Mouse (Mus musculus): ENCODE measurements around the gene Dydc1. TPM values are rescaled to one million over a fixed set of nuclear protein-coding genes. Genes with fewer than 3 reads are reported as not detected.
"Not testable (repeated sequence)": the region's sequence is repeated elsewhere in the genome, so short reads cannot be mapped to it uniquely, and the experiment has no call there.

Dydc1 gene
- polyA plus RNA-seq, 1 experiment from 2014 or later = not detected

DNA sequence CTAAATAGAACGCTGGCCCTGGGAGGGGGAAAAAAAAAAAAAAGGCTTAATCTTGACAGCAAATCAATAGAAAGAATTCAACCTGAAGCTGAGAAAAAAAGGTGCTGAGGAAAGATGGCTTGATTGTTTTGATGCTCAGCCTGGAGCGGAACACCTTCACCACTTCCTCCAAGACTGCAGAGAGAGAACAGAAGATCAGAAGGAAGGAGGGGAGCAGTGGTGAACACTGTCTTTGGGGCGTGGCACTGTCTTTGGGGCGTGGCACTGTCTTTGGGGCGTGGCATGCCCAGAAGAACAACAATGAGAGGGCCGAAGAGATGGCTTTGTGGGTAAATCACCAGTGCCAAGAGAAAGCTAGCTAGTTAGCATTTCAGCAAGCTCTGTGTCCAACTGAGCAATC, 22.2 kb upstream of the Dydc1 start:
- Histone ChIP-seq H3K4me1 (ENCODE audit: control insufficient read depth, insufficient read depth, low read length) (no peaks in the 10 kb centered on the region), H3K27ac (ENCODE audit: low read depth, low read length) (no peak overlapping the region), H3K27me3 (ENCODE audit: control insufficient read depth, insufficient read depth, low read length) (no peaks in the 10 kb centered on the region), H3K9me3 (ENCODE audit: control insufficient read depth, low read length) (no peaks in the 10 kb centered on the region), H3K36me3 (ENCODE audit: control insufficient read depth, insufficient read depth, low read length) (no peaks in the 10 kb centered on the region), H3K4me3 (ENCODE audit: low read depth, low read length) (no peak overlapping the region), H3K9ac (ENCODE audit: low read length) (no peak overlapping the region), H3K4me2 (ENCODE audit: low read depth) (no peak overlapping the region)
- WGBS = 75% methylated on average over 6 of the region's 6 CpGs
- DNase-seq (ENCODE audit: low spot score) = no peak
- no peak for ATAC-seq (ENCODE audit: insufficient read depth, low FRiP score, low TSS enrichment)

- H3K27me3 ChIP-seq (ENCODE audit: control insufficient read depth, insufficient read depth, low read length) = no peaks in the 10 kb centered on the region
- H3K4me1 ChIP-seq (ENCODE audit: control insufficient read depth, insufficient read depth, low read length) = no peaks in the 10 kb centered on the region
- no peak overlapping the region for H3K4me3 ChIP-seq (ENCODE audit: low read depth, low read length)
- DNase-seq (ENCODE audit: low spot score) = no peak
- WGBS = 82% methylated on average over 5 of the region's 5 CpGs
- H3K4me2 ChIP-seq (ENCODE audit: low read depth) = no peak overlapping the region
- no peaks in the 10 kb centered on the region for H3K36me3 ChIP-seq (ENCODE audit: control insufficient read depth, insufficient read depth, low read length)
- ATAC-seq (ENCODE audit: insufficient read depth, low FRiP score, low TSS enrichment) = no peak
- no peaks in the 10 kb centered on the region for H3K9me3 ChIP-seq (ENCODE audit: control insufficient read depth, low read length)
- H3K27ac ChIP-seq (ENCODE audit: low read depth, low read length) = no peak overlapping the region
- no peak overlapping the region for H3K9ac ChIP-seq (ENCODE audit: low read length)
Observed at GRCm38 (mm10) chr14:41052481-41052880, 20.2 kb upstream of the Dydc1 start.

- WGBS = 78% methylated on average over 3 of the region's 4 CpGs
- H3K4me1 ChIP-seq (ENCODE audit: control insufficient read depth, insufficient read depth, low read length); H3K9me3 ChIP-seq (ENCODE audit: control insufficient read depth, low read length); DNase-seq (ENCODE audit: low spot score); H3K27me3 ChIP-seq (ENCODE audit: control insufficient read depth, insufficient read depth, low read length); H3K4me2 ChIP-seq (ENCODE audit: low read depth); H3K9ac ChIP-seq (ENCODE audit: low read length); H3K27ac ChIP-seq (ENCODE audit: low read depth, low read length); H3K4me3 ChIP-seq (ENCODE audit: low read depth, low read length); ATAC-seq (ENCODE audit: insufficient read depth, low FRiP score, low TSS enrichment); H3K36me3 ChIP-seq (ENCODE audit: control insufficient read depth, insufficient read depth, low read length): not testable (repeated sequence)
Observed at GRCm38 (mm10) chr14:41053190-41053589, 19.5 kb upstream of the Dydc1 start.

- H3K4me2 ChIP-seq (ENCODE audit: low read depth) = no peak overlapping the region
- no peaks in the 10 kb centered on the region for H3K27me3 ChIP-seq (ENCODE audit: control insufficient read depth, insufficient read depth, low read length)
- WGBS = 37% methylated on average over 1 of the region's 2 CpGs
- no peak overlapping the region for H3K4me3 ChIP-seq (ENCODE audit: low read depth, low read length)
- no peaks in the 10 kb centered on the region for H3K4me1 ChIP-seq (ENCODE audit: control insufficient read depth, insufficient read depth, low read length)
- no peaks in the 10 kb centered on the region for H3K36me3 ChIP-seq (ENCODE audit: control insufficient read depth, insufficient read depth, low read length)
- ATAC-seq (ENCODE audit: insufficient read depth, low FRiP score, low TSS enrichment) (no peak), DNase-seq (ENCODE audit: low spot score) (no peak)
- H3K9ac ChIP-seq (ENCODE audit: low read length) = no peak overlapping the region
- H3K9me3 ChIP-seq (ENCODE audit: control insufficient read depth, low read length) = no peaks in the 10 kb centered on the region
- H3K27ac ChIP-seq (ENCODE audit: low read depth, low read length) = no peak overlapping the region
Observed at GRCm38 (mm10) chr14:41065168-41065567, 7.5 kb upstream of the Dydc1 start.

DNA sequence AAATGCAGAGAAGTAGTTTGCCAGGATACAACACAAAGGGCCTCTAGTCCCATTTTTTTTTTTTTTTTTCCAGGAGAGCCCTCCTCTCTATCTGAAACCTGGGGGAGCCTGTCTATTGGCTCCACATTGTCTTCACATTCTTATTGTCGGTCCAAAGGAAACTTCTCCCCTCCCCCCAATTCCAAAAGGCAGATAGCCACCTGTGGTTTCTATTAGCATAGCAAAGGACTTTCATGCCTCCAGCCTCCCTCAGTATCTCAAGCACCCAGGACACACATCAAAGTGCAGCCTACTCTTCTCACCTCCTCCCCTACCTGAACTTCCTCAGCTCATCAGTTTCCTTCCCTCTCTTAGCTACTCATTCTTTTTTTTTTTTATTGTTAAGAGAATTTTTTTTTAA, 6.3 kb upstream of the Dydc1 start:
- 5% methylated on average over 1 of the region's 1 CpGs for WGBS
- ATAC-seq (ENCODE audit: insufficient read depth, low FRiP score, low TSS enrichment) (no peak), DNase-seq (ENCODE audit: low spot score) (no peak)
- Histone ChIP-seq H3K27ac (ENCODE audit: low read depth, low read length) (no peak overlapping the region), H3K4me3 (ENCODE audit: low read depth, low read length) (no peak overlapping the region), H3K9me3 (ENCODE audit: control insufficient read depth, low read length) (no peaks in the 10 kb centered on the region), H3K27me3 (ENCODE audit: control insufficient read depth, insufficient read depth, low read length) (no peaks in the 10 kb centered on the region), H3K36me3 (ENCODE audit: control insufficient read depth, insufficient read depth, low read length) (no peaks in the 10 kb centered on the region), H3K9ac (ENCODE audit: low read length) (no peak overlapping the region), H3K4me1 (ENCODE audit: control insufficient read depth, insufficient read depth, low read length) (no peaks in the 10 kb centered on the region), H3K4me2 (ENCODE audit: low read depth) (no peak overlapping the region)

DNA sequence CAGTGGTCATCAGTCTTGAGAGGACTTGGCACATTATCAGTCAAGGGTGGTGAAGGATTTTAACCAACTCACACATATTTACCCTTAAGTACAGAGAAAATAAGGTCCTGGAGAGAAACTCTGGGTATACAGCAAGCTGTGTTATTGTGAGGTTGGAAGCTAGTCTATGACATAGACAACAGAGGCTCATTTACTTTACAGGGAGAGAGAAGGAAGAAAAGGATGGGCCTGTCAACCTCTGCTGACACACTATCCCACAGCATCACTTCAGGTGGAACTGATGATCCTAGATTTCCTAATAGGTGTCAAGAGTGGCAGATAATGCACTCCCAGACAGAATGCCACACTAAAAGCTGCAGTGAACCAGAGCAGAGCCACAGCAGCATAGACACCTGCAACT, 3.6 kb upstream of the Dydc1 start, which contains the start of gene Dydc2:
Gene Dydc2 (minus strand): TSS at position 101 of the 400 bp plus-strand sequence.
- H3K9ac ChIP-seq (ENCODE audit: low read length) = no peak within 1 kb of the TSS
- H3K4me2 ChIP-seq (ENCODE audit: low read depth) = no peak within 1 kb of the TSS
- H3K36me3 ChIP-seq (ENCODE audit: control insufficient read depth, insufficient read depth, low read length) = no peaks in the 10 kb centered on the region
- H3K27ac ChIP-seq (ENCODE audit: low read depth, low read length) = no peak within 1 kb of the TSS
- H3K9me3 ChIP-seq (ENCODE audit: control insufficient read depth, low read length) = no peaks in the 10 kb centered on the region
- ATAC-seq (ENCODE audit: insufficient read depth, low FRiP score, low TSS enrichment) (no peak), DNase-seq (ENCODE audit: low spot score) (no peak)
- H3K4me3 ChIP-seq (ENCODE audit: low read depth, low read length) = no peak within 1 kb of the TSS
- H3K27me3 ChIP-seq (ENCODE audit: control insufficient read depth, insufficient read depth, low read length) = no peaks in the 10 kb centered on the region
- no peaks in the 10 kb centered on the region for H3K4me1 ChIP-seq (ENCODE audit: control insufficient read depth, insufficient read depth, low read length)

DNA sequence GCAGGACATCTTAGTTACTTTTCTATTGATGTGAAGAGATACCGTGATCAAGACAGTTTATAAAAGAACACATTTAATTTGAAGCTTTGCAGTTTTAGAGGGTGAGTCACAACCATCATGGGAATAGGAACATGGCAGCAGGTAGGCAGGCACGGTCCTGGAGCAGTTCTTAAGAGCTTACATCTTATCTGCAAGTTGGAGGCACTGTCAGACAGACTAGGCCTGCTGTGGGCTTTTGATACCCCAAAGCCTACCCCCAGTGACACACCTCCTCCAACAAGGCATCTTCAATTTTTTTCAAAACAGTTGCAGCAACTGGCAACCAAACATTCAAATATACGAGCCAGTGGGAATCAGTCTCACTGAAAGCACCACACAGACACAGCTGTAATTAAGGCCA, 2.4 kb upstream of the Dydc1 start:
- Histone ChIP-seq H3K4me1 (ENCODE audit: control insufficient read depth, insufficient read depth, low read length) (no peaks in the 10 kb centered on the region), H3K9ac (ENCODE audit: low read length) (no peak overlapping the region), H3K4me3 (ENCODE audit: low read depth, low read length) (no peak overlapping the region), H3K4me2 (ENCODE audit: low read depth) (no peak overlapping the region), H3K27ac (ENCODE audit: low read depth, low read length) (no peak overlapping the region), H3K36me3 (ENCODE audit: control insufficient read depth, insufficient read depth, low read length) (no peaks in the 10 kb centered on the region), H3K9me3 (ENCODE audit: control insufficient read depth, low read length) (no peaks in the 10 kb centered on the region), H3K27me3 (ENCODE audit: control insufficient read depth, insufficient read depth, low read length) (no peaks in the 10 kb centered on the region)
- DNase-seq (ENCODE audit: low spot score) (no peak), ATAC-seq (ENCODE audit: insufficient read depth, low FRiP score, low TSS enrichment) (no peak)
- 83% methylated on average over 3 of the region's 3 CpGs for WGBS

DNA sequence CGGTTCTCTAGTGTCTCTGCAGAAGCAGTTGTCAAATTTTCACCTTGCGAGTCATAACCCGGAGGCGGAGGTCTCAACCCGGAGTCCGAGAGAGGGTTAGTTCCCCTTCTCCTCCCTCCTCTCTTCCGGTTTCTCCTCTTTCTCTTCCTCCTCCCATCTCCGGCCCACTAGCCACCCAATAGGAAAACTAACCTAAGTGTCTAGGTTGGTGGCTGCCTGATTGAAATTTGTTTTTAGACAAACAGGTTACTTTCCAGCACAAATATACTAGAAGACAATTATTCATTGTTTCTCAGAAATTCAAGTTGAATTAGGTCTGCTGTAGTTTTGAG, 199 bp downstream of the Dydc1 start:
- peak overlapping the region; percentile 62 for H3K4me2 ChIP-seq (ENCODE audit: low read depth)
- WGBS = 4% methylated on average over 8 of the region's 8 CpGs
- H3K27me3 ChIP-seq (ENCODE audit: control insufficient read depth, insufficient read depth, low read length) = no peaks in the 10 kb centered on the region
- H3K9me3 ChIP-seq (ENCODE audit: control insufficient read depth, low read length) = no peaks in the 10 kb centered on the region
- DNase-seq (ENCODE audit: low spot score) = no peak
- H3K9ac ChIP-seq (ENCODE audit: low read length) = peak overlapping the region; percentile 22; the same call in 1 of the 2 replicates
- no peaks in the 10 kb centered on the region for H3K4me1 ChIP-seq (ENCODE audit: control insufficient read depth, insufficient read depth, low read length)
- no peak overlapping the region for H3K27ac ChIP-seq (ENCODE audit: low read depth, low read length)
- H3K4me3 ChIP-seq (ENCODE audit: low read depth, low read length) = peak overlapping the region; percentile 34
- ATAC-seq (ENCODE audit: insufficient read depth, low FRiP score, low TSS enrichment) = no peak; the same call in 1 of the 2 replicates
- H3K36me3 ChIP-seq (ENCODE audit: control insufficient read depth, insufficient read depth, low read length) = no peaks in the 10 kb centered on the region

DNA sequence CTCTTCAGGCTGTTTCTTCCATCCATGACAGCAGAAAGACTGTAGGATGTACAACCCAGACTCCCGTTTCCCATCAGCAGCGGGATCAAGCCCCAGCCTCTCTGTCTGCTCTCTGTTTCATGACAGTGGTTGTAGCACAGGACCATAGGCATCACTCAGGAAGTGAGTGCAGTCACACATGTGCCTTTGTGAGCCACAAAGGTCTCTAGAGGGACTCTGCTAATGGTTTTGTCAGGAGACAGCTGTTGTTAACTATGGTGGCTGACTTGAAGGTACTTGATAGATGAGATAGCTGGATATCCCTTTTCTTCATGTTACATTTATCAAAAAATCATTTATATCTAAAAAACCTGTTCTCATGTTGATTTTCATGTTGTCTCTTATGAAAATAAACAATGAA, 9.7 kb downstream of the Dydc1 start:
- H3K4me3 ChIP-seq (ENCODE audit: low read depth, low read length) = no peak overlapping the region
- no peak overlapping the region for H3K27ac ChIP-seq (ENCODE audit: low read depth, low read length)
- H3K27me3 ChIP-seq (ENCODE audit: control insufficient read depth, insufficient read depth, low read length) = no peaks in the 10 kb centered on the region
- no peaks in the 10 kb centered on the region for H3K36me3 ChIP-seq (ENCODE audit: control insufficient read depth, insufficient read depth, low read length)
- ATAC-seq (ENCODE audit: insufficient read depth, low FRiP score, low TSS enrichment) (no peak), DNase-seq (ENCODE audit: low spot score) (no peak)
- H3K4me1 ChIP-seq (ENCODE audit: control insufficient read depth, insufficient read depth, low read length) = no peaks in the 10 kb centered on the region
- WGBS = 82% methylated on average over 2 of the region's 2 CpGs
- H3K9me3 ChIP-seq (ENCODE audit: control insufficient read depth, low read length) = no peaks in the 10 kb centered on the region
- H3K9ac ChIP-seq (ENCODE audit: low read length) = no peak overlapping the region
- H3K4me2 ChIP-seq (ENCODE audit: low read depth) = no peak overlapping the region
